Mouse (Mus musculus): ENCODE measurements around the gene Cspg4.
"Not testable (repeated sequence)": the region's sequence is repeated elsewhere in the genome, so short reads cannot be mapped to it uniquely, and the experiment has no call there.

Cspg4 gene

DNA sequence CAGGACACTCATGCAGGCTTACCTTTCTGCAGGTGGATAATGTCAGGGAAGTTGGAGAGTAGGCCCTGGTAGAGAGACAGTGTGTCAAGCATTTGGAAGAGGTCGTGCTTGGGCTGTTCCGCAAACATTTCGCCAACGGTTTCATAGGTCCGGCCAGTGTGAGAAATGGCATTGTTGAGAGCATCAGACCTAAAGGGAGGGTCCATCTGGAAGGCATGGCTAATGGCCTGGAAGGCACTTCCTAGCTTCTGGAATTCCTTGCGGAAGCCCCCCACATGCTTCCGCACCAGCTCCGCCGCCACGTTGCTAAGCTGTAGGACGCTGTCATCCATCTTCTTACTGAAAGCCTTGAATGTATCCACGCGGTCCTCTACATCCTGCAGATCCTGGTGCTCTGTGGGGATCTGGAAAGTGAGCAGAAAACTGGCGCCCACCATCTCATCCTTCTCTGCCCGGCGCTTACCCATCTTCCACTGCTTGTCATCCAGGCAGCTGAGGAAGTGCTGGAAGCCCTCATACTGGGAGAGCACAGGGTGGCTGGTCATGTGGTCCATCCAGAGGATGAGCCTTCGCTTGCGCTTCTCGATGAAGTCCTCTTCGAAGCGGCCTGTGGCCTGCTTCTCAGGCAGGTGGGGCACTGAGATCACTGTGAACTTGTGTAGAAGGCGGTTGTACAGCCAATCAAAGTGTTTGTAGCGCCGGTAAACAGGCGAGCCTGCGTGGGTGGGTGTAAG, 60.6 kb downstream of the Cspg4 start:
- DNase-seq (ENCODE audit: inconsistent age in 2 of 2, low spot score in 1 of 2): peak in 1 of 2 experiments; percentile 58

DNA sequence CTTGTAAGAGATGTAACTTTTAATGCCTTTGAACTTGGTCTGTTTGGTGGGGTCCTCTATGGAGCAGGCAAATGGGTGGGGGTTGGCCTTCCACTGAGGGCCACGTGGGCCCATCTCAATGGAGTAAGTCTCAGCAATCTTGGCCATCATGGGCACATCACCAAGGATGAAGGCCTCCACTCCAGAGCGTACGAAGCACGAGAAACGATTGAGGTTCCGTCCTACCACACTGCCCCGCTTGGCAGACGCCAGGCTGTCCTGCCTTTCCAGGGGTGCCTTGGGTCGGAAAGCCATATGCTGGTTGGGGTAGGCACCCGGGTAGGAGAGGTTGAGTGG, 61.2 kb downstream of the Cspg4 start:
- no peak for DNase-seq (ENCODE audit: inconsistent age in 2 of 2, low spot score in 1 of 2)

DNA sequence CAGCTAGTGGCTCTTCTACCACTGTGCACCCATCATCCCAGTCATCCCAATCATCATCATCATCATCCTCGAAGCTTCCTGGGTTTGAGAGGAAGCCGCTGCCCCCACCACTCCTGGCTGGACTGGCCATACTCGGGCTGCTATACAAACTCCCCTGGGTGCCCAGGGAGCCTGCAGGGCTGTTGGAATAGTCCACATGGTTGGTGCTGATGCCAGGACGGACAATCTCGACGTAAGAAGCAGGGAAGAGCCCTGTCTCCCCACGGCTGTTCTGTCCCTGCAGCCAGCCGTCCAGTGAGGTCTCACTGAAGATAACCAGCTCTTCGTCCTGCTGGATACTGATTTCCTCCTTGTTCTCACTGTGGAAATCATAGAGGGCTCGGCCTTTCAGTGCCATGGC, 61.6 kb downstream of the Cspg4 start:
- DNase-seq (ENCODE audit: inconsistent age in 2 of 2, low spot score in 1 of 2): peak in 1 of 2 experiments; percentile 40

DNA sequence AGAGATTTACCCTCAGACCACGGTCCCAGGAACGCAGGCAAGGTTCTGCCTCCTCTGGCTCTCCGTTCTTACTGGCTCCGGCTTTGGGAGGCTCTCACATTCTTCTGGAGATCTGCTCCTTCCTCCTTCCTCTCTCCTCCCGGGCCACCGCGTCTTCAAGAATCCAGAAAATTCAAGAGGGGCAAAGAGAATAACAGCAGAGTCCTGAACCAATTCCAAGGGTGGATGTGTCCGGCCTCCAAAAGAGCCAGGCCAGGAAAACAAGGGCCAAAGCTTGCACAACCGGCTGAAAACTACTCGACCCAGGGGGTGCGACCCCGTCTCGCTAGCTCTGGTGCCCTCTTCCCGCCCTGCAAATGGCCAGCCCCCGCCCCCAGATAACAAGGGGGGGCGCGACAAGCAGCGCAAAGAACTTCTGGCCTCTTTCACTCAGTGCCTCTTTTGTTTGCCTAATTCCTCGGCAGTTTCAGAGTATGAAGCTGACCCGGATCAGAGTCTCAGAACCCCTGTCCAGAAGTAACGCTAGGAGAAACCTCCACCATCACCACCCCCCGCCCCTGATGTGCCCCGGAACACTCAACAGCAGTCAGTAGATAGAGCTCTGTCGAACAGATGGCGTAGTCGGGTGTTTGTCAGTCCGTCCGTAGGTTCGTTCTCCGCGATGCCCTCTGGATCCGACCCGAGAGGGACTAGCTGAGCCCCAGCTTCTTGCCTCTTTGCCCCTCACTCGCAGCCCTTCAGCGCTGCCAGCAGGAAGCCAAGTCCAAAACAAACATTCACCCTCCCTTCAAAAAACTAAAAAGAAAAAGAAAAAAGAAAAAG, 62.6 kb downstream of the Cspg4 start:
- DNase-seq (ENCODE audit: inconsistent age in 2 of 2, low spot score in 1 of 2): peak; percentile 65 to 85

DNA sequence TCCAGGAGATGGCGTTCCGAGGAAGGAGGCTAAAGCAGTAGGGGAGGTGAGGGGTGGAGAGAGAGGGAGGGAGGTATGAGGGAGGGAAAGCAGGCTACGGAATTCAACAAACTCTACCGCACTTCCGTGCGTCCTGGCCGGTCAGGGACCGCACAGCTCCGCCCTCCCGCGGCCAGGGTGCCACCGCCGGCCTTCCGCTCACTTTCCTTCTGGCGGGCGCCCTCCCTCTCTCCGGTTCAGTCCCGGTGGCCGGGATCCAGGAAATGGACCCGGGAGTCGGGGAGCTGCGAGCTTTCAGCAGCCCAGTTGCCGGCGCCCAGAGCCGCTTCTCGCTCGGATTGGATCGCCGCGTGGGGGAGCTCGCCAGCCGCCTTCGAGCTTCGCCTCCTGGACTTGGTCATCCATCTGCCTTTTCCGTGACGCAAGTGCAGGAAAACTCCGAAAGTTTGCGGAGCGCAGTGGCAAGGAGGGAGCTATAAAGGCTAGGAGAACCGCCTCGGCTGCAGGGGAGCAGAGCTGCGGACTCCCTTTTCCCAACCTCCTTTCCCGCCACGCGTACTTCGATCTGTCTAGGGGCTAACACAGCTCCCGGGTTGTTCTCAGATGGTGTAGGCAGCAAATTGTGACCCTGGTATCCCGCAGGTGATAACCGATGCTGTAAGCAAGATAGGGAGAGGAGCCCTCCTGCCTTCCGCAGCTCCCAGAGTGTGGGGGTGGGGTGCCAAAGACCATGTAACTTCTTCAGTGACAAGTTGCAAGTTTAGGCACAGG, 63.4 kb downstream of the Cspg4 start, which contains the start of gene Snx33:
Gene Snx33, minus strand, starts transcription at position 331 of the 771 bp plus-strand sequence.
- peak; percentile 97 to 99 for DNase-seq (ENCODE audit: inconsistent age in 2 of 2, low spot score in 1 of 2)

DNA sequence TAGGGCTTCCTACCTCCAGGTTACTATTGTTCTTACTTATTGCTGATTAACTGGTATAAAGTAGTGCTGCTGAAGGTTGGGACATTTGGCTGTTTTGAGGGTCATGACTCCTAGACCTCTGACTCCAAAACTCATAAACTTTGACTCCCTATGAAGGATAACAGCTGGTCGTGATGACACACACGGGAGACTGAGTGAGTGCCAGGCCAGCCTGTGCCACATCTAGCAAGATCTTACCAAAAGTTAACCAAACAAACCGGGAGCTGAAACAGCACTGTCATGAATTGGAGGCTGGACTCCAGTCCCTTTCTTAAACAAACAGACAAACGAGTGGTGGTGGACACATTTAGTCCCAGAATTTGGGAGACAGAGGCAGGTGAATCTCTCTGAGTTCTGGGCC, 64.7 kb downstream of the Cspg4 start:
- DNase-seq (ENCODE audit: inconsistent age in 2 of 2, low spot score in 1 of 2): peak in 1 of 2 experiments; percentile 40

DNA sequence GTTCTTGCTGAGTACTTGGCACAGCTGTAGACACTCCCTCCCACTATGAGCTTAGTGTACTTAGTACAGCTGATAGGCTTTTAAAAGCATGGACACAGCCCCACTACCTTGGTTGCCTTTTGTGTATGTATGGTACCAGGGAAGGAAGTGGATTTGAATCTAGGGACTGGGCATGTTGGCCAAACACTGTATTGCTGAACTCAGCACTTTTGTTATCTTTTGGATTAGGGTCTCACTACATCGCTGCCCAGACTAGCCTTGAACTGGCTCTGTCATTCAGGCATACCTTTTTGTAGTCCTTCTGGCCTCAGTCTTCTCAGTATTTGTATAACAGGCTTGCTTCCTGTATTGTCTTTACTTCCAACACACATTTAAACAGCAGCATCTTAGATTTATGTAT, 65.7 kb downstream of the Cspg4 start:
- no peak for DNase-seq (ENCODE audit: inconsistent age in 2 of 2, low spot score in 1 of 2)

DNA sequence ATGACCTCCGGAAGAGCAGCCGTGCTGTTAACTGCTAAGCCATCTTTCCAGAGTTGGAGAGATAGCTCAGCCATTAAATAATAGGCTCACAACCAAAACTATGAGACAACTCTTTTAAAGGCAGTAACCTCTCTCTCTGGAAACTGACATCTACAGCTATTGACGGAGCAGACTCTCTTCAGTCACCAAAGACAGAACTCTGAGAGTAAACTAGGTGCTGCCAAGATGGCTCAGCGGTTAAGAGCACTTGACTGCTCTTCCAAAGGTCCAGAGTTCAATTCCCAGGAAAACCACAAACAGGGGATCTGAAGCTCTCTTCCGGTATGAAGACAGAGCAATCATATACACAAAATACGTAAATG, 72.0 kb downstream of the Cspg4 start:
- DNase-seq (ENCODE audit: inconsistent age in 2 of 2, low spot score in 1 of 2): no peak

DNA sequence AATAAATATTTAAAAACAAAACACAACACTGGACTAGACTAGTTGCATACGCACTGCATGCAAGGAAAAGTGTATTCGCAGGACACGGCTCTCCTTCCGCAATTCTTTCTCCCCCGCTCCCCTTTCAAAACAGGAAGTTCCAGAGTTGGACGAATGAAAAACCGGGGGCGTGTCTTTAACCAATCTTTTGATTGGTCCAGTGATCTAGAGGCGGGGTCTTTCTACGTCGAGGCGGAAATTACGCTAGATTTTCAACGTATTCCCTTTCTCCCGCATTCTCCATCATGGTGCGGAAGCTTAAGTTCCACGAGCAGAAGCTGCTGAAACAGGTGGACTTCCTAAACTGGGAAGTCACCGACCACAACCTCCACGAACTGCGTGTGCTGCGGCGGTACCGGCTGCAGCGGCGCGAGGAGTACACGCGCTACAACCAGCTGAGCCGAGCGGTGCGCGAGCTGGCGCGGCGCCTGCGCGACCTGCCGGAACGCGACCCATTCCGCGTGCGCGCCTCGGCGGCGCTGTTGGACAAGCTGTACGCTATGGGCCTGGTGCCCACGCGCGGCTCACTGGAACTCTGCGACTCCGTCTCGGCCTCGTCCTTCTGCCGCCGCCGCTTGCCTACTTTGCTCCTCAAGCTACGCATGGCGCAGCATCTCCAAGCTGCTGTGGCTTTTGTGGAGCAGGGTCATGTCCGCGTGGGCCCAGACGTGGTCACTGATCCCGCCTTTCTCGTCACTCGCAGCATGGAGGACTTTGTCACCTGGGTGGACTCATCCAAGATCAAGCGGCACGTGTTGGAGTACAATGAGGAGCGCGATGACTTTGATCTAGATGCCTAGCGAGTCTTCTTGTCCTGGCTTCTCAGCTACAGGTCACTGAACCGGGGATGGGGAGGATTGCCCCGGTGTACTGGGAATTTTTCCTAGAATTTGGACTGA, 72.7 kb downstream of the Cspg4 start, which contains the start of gene Imp3:
Gene Imp3, plus strand, starts transcription at position 253 of the 938 bp plus-strand sequence.
- DNase-seq (ENCODE audit: inconsistent age in 2 of 2, low spot score in 1 of 2): peak; percentile 91 to 97

DNA sequence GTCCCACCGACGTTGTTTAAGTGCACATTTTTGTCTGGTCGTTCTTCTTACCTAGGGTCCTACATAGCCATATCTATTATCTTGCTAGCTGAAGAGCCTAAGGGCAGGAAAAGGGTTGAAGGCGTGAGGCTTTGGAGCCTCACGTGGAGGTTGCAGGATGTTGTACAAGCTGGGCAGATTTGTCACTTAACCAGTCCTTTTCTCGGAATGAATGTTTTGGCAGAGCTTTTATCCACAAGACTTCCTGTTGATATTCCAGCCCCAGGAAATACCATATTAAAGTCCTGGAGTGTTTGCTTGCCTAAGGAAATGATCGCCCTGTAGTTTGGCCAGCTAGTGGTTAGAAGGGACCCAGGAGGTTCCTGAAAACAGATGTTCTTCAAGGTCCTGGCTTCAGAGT, 73.5 kb downstream of the Cspg4 start:
- DNase-seq (ENCODE audit: inconsistent age in 2 of 2, low spot score in 1 of 2): peak; percentile 15 to 74

DNA sequence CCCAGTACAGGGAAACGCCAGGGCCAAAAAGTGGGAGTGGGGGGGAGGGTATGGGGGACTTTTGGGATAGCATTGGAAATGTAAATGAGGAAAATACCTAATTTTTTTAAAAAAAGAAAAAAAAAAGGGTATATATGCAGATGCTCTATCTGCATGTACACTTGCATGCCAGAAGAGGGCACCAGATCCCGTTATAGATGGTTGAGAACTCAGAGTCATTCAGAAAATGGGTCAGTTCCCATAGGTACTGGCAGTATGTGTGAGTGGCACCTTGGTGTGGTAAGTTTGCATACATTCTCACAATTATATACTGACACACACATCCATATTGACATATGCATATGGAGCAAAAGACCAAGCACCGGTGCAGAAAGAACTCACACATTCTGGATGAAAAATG, 82.6 kb downstream of the Cspg4 start:
- DNase-seq (ENCODE audit: inconsistent age in 2 of 2, low spot score in 1 of 2): peak; percentile 32 to 81

DNA sequence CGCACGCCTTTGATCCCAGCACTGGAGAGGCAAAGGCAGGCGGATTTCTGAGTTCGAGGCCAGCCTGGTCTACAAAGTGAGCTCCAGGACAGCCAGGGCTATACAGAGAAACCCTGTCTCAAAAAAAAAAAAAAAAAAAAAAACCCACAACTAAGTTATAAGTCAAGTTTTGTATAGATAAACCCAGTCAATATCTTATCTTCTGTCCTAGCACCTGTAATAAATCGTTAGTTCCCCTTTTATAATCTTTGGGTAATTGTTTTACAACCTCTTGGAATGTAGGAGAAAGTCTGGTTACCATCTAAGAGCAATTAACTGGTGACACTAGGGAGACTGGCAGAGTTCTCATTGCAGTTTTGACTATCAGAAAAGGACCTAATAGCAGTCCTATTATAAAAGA, 83.9 kb downstream of the Cspg4 start:
- DNase-seq (ENCODE audit: inconsistent age in 2 of 2, low spot score in 1 of 2): not testable (repeated sequence)
